Mouse (Mus musculus): ENCODE measurements around the gene St8sia2.
A peak's percentile ranks its signal among the peaks of the same experiment; 100 is the strongest.

The St8sia2 gene

GRCm38 (mm10) chr7:74013601-74014175 lies at the start of gene St8sia2:
St8sia2 (minus strand) TSS chr7:74013690.
- DNase-seq (ENCODE audit: low spot score in 2 of 2) = peak in 1 of 2 experiments; percentile 15

GRCm38 (mm10) chr7:74061076-74061475 lies 47.6 kb upstream of the St8sia2 start:
- no peak for DNase-seq (ENCODE audit: low spot score in 2 of 2)

- no peak for DNase-seq (ENCODE audit: low spot score in 2 of 2)
Measured at GRCm38 (mm10) chr7:74060306-74060946, 46.9 kb upstream of the St8sia2 start.

GRCm38 (mm10) chr7:74059684-74060083 lies 46.2 kb upstream of the St8sia2 start:
- DNase-seq (ENCODE audit: low spot score in 2 of 2) = no peak

GRCm38 (mm10) chr7:74055753-74056152 lies 42.3 kb upstream of the St8sia2 start:
- DNase-seq (ENCODE audit: low spot score in 2 of 2) = no peak

- no peak for DNase-seq (ENCODE audit: low spot score in 2 of 2)
Measured at GRCm38 (mm10) chr7:74047591-74047990, 34.1 kb upstream of the St8sia2 start.

GRCm38 (mm10) chr7:74045166-74045957 lies 31.9 kb upstream of the St8sia2 start:
- DNase-seq (ENCODE audit: low spot score in 2 of 2) = no peak

- DNase-seq (ENCODE audit: low spot score in 2 of 2) = no peak
Measured at GRCm38 (mm10) chr7:74043562-74044138, 30.2 kb upstream of the St8sia2 start.

GRCm38 (mm10) chr7:74025007-74025406 lies 11.5 kb upstream of the St8sia2 start:
- DNase-seq (ENCODE audit: low spot score in 2 of 2) = peak; percentile 59 to 67

- no peak for DNase-seq (ENCODE audit: low spot score in 2 of 2)
Measured at GRCm38 (mm10) chr7:74024171-74024570, 10.7 kb upstream of the St8sia2 start.

GRCm38 (mm10) chr7:74022571-74022970 lies 9.1 kb upstream of the St8sia2 start:
- DNase-seq (ENCODE audit: low spot score in 2 of 2) = no peak

- no peak for DNase-seq (ENCODE audit: low spot score in 2 of 2)
Measured at GRCm38 (mm10) chr7:74021771-74022170, 8.3 kb upstream of the St8sia2 start.

- DNase-seq (ENCODE audit: low spot score in 2 of 2) = no peak
Measured at GRCm38 (mm10) chr7:74016613-74017012, 3.1 kb upstream of the St8sia2 start.

- no peak for DNase-seq (ENCODE audit: low spot score in 2 of 2)
Measured at GRCm38 (mm10) chr7:74012858-74013600, 461 bp downstream of the St8sia2 start.

GRCm38 (mm10) chr7:74011976-74012857 lies 1.3 kb downstream of the St8sia2 start:
- no peak for DNase-seq (ENCODE audit: low spot score in 2 of 2)

- no peak for DNase-seq (ENCODE audit: low spot score in 2 of 2)
Measured at GRCm38 (mm10) chr7:74008946-74009542, 4.4 kb downstream of the St8sia2 start.

- peak; percentile 22 to 28 for DNase-seq (ENCODE audit: low spot score in 2 of 2)
Measured at GRCm38 (mm10) chr7:74006775-74007371, 6.6 kb downstream of the St8sia2 start.

GRCm38 (mm10) chr7:74006364-74006763 lies 7.1 kb downstream of the St8sia2 start:
- no peak for DNase-seq (ENCODE audit: low spot score in 2 of 2)

GRCm38 (mm10) chr7:74000743-74001510 lies 12.6 kb downstream of the St8sia2 start:
- no peak for DNase-seq (ENCODE audit: low spot score in 2 of 2)
